Mouse (Mus musculus): ENCODE data around the gene Taf4. TPM values are rescaled to one million over a fixed set of nuclear protein-coding genes. Genes with fewer than 3 reads are reported as not detected.

Gene Taf4
- total RNA-seq, 4 experiments from 2014 or later, result 22.0 to 23.5 (median 22.3) TPM

DNA sequence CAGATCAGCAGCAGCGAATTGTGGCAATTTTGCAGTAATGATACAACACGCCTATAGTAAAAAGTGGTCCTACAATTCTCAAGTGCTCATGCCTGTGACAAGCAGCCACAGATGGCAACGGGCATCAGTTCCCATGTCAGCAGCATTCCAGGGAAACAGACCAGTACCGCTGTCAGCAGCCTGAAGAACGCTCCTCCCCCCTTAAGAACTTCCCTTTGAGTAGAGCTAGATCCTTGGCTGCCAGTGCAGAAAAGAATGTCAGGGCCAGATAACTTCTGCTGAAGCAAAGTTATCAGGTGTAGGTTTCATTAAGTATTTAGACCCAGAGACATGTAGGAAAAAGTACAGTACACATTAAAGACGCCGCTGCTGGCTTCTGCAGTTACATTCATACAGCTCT, 8.4 kb upstream of the Taf4 start:
- DNase-seq (ENCODE audit: low spot score in 2 of 2), result no peak

DNA sequence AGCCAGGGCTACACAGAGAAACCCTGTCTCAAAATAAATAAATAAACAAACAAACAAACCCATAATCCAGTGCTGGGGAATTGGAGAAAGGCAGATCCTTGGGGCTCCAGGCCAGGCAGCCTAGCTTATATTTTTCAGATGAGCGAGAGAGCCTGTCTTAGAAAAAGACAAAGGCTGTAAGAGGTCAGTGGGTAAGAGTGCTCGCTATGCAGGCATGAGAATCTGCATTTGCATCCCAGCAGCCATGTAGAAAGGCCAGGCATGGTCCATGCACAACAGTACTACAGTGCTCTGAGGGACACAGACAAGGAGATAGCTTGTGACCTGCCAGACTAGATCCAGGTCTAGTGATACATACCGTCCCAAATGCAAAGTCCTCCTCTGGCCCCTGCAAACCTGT, 6.3 kb upstream of the Taf4 start:
- DNase-seq (ENCODE audit: low spot score in 2 of 2), result no peak

- DNase-seq (ENCODE audit: low spot score in 2 of 2), result no peak
These were observed 4.2 kb upstream of the Taf4 start for GRCm38 (mm10) chr2:179980616-179981015.

DNA sequence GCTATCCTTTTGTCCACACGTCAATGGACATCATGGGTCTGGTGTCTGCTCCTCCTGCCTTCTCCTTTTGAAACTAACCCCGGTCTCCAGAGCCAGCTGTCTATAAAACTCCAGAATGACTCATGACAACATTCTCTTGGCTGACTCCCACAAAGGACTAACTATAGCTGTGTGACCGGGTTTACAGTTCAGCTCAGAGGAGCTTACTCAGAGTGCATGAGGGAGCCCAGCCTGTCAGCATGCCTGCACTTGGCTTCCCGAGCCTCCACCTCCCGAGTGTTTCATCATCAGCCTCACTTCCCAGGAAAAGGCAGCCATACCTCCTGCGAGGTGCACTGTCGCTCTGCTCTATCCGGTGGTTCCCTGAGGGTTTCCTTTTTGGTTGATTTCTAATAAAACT, 3.4 kb upstream of the Taf4 start:
- no peak for DNase-seq (ENCODE audit: low spot score in 2 of 2)

GRCm38 (mm10) chr2:179978250-179978649, 1.8 kb upstream of the Taf4 start:
- DNase-seq (ENCODE audit: low spot score in 2 of 2), result no peak

DNA sequence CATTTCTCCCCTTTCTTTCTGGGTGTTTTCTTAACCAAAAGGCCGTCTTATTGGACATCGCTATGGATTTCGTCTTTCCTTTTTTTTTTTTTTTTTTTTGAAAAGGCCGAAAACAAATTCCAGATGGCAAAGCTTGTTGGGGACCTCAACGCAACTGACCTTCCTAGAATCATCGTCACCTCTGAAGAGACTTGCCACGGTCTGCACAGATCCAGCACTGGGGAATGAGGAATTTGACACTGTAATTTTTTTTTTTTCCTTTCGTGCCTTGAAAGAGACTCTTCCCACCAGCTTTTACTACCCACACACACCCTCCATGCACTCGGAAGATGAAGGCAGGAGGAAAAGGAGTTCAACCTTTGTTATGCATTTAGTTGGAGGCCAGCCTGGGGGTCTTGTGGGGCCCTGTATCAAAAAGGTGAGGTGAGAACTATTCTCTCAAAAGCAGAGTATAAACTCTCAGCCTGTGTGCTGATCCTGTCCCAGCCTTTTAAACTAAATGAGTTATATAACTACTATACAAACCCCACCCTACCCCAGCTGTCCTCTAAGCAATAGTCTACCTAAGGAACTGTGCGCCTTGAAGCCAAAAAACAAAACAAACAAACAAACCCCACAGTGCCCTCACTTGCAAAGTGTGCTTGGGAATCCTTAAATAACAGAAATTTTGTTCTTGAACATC, 1.0 kb upstream of the Taf4 start:
- DNase-seq (ENCODE audit: low spot score in 2 of 2), result no peak

- DNase-seq (ENCODE audit: low spot score in 2 of 2), result no peak
These were observed 185 bp downstream of the Taf4 start for GRCm38 (mm10) chr2:179976295-179976627.

GRCm38 (mm10) chr2:179975851-179976250, 595 bp downstream of the Taf4 start:
- DNase-seq (ENCODE audit: low spot score in 2 of 2), result no peak

- DNase-seq (ENCODE audit: low spot score in 2 of 2), result peak in 1 of 2 experiments; percentile 18
These were observed 1.6 kb downstream of the Taf4 start for GRCm38 (mm10) chr2:179974651-179975471.

DNA sequence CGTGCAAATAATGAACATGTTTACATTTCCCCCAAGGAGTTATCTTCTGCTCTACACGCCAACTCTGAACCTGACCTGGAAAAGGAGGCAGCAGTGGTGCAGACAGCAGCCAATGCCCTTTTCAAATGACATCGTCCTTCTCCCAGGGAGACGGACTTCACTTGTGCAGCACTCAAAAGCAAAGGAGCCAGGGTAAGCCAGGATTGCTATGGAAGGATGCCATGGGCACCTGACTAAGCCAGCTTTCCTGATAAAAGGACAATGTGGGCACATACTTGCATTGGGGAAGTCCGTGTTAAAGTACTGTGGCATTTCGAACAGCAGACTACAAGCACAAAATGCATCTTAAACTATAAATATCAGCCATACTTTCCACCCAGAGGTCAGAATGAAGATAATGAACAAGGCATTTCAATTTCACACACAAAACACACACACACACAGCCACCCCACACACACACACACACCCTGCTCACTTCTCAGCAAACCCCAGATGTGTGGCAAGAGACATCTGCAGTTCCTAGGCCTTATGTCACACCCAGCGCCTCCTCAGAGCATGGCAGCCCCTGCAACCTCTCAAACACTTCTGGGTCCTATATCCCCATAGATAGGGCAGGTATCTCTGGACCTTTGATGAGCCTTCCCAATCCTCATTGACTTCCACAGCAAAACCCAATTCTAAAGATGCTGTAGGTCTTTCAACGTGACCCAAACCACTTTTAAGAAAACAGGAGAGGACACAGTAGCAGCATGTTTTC, 2.4 kb downstream of the Taf4 start:
- no peak for DNase-seq (ENCODE audit: low spot score in 2 of 2)

GRCm38 (mm10) chr2:179972406-179972805, 4.0 kb downstream of the Taf4 start:
- no peak for DNase-seq (ENCODE audit: low spot score in 2 of 2)

GRCm38 (mm10) chr2:179971891-179972290, 4.6 kb downstream of the Taf4 start:
- no peak for DNase-seq (ENCODE audit: low spot score in 2 of 2)

- no peak for DNase-seq (ENCODE audit: low spot score in 2 of 2)
These were observed 7.3 kb downstream of the Taf4 start for GRCm38 (mm10) chr2:179969137-179969536.

DNA sequence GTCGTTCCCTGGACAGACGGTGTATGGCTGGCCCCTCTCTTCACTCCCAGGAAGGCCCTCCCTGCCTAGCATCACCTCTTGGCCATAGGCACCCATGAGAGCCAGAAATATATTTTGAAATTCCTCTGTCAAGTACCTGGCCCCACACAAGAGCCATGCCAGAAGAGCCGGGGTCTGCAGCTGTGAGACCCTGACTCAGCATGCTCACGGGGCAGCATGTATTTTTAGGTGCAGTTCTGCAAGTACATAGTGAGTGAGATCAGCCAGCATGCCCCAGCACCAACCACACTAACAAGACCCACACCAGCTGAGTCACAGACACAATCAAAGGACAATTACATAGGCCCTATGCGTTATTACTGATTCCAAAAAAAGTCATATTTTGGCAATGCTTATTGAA, 8.8 kb downstream of the Taf4 start:
- DNase-seq (ENCODE audit: low spot score in 2 of 2), result no peak

DNA sequence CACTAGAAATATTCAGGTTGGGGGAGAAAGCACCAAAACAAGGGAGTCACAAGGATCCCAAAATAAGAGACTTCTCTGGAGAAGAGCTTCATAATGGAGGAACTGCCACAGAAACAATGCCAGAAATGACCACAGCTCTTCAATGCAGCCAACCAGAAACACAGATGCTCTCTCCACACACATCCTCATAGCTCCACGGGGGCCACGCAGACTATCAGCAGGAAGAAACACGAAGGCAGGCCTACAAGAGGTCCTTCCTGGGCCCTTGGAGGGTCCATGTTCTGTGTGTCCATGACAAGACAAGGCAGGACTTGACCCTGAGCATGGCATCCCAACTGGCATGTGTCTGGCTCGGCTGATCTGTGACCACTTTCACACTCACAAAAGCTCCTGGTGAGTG, 15.0 kb downstream of the Taf4 start:
- no peak for DNase-seq (ENCODE audit: low spot score in 2 of 2)

DNA sequence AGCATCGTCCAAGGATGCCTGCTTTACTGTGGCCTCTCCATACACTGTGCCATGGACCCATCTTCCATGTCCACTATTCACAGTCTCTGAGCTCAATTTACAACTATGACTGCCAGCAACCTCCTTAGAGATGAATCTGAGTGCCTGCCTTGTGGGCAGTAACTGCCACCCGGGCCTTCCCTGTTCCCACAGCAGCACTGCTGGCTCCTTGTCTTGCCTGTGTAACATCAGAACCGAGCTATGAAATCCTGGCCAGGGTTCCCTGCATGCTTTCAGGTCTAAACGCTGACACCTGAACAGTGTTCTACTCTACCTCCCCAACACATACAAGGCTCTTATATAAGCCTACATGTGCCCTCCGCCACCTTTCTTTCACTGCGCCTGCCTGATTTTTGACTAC, 16.1 kb downstream of the Taf4 start:
- DNase-seq (ENCODE audit: low spot score in 2 of 2), result no peak

GRCm38 (mm10) chr2:179959391-179959790, 17.1 kb downstream of the Taf4 start:
- DNase-seq (ENCODE audit: low spot score in 2 of 2), result no peak

GRCm38 (mm10) chr2:179951542-179952524, 24.6 kb downstream of the Taf4 start:
- no peak for DNase-seq (ENCODE audit: low spot score in 2 of 2)

- DNase-seq (ENCODE audit: low spot score in 2 of 2), result no peak
These were observed 27.6 kb downstream of the Taf4 start for GRCm38 (mm10) chr2:179948820-179949219.

DNA sequence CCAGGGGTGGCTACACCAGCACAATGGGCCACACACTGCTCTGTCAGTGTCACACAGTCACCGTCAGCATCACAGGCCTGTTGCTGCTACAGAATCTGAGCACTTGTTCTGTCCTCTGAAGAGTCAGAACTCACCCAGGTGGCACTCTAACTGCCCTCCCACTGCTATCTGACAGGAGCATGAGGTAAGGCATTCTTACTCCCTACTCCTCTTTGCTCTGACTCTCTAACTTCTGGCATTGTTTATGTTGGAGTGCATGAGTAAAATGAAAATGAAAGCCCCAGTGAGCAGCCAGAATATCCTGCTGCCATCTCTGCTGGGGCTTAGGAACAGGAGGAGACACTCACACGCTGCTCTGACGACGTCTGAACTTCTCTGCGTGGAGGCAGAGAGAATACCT, 28.8 kb downstream of the Taf4 start:
- DNase-seq (ENCODE audit: low spot score in 2 of 2), result no peak

DNA sequence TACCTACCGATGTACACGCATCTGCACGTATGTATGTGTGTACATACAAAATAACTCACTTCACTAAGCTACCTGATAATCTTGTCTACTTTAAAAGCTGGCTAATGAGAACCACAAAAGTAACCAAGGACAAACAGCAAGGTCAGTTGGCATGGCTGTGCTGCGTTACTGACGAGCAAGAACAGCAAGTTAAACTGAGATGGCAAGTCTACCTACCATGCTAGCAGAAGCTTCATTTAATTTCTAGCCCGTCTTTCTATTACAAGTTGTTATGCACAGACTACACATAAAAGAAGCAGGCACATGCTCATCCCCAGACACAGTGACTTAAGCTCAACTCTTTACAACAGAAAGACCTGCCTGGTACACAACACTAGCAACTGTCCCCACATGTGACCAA, 29.9 kb downstream of the Taf4 start:
- no peak for DNase-seq (ENCODE audit: low spot score in 2 of 2)

All from layer of hippocampus, adult 8-10 months (tissue).